Mouse (Mus musculus) cerebellum, postnatal 36 days (tissue): ENCODE data around the gene Cnot11.
"Not testable (repeated sequence)": the region's sequence is repeated elsewhere in the genome, so short reads cannot be mapped to it uniquely, and the experiment has no call there.

ENCODE experiments used
- DNase-seq, 2 experiments: peaks; one replicate each; pipeline ENCODE4 v3.0.0; 2021 to 2022; ENCODE audit warnings: mixed read lengths in 2 of 2

Cnot11 gene

GRCm38 (mm10) chr1:39581215-39581614 is 46.4 kb downstream of the Cnot11 start:
- DNase-seq, result no peak

GRCm38 (mm10) chr1:39583173-39583572 is 48.4 kb downstream of the Cnot11 start:
- DNase-seq, result no peak

- no peak for DNase-seq
Observed at GRCm38 (mm10) chr1:39585416-39585815, 50.6 kb downstream of the Cnot11 start.

- no peak for DNase-seq
Observed at GRCm38 (mm10) chr1:39590193-39590592, 55.4 kb downstream of the Cnot11 start.

GRCm38 (mm10) chr1:39591557-39591956 is 56.8 kb downstream of the Cnot11 start:
- DNase-seq, result not testable (repeated sequence)

- DNase-seq, result no peak
Observed at GRCm38 (mm10) chr1:39592090-39592489, 57.3 kb downstream of the Cnot11 start.

GRCm38 (mm10) chr1:39593836-39594235 is 59.0 kb downstream of the Cnot11 start:
- DNase-seq, result no peak
